Mouse (Mus musculus) hindbrain, embryonic 10.5 days (tissue): ENCODE data around the gene Pheta1. TPM values are rescaled to one million over a fixed set of nuclear protein-coding genes. Genes with fewer than 3 reads are reported as not detected.

Experiments used
- DNase-seq: peaks from one replicate; pipeline ENCODE4 v3.0.0-alpha.2; 2017; ENCODE audit warnings: low spot score
- H3K27ac ChIP-seq: fragments of 300-500 bp; sonication (generic); 2 replicates; pipeline ENCODE4 v1.5.1; 2016; ENCODE audit warnings: mild to moderate bottlenecking, moderate library complexity
- H3K27me3 ChIP-seq: fragments of 300-500 bp; sonication (generic); 2 replicates; pipeline ENCODE4 v1.6.1; 2016; ENCODE audit warnings: mild to moderate bottlenecking; ENCODE audit not compliant: poor library complexity, insufficient read depth, severe bottlenecking
- H3K36me3 ChIP-seq: fragments of 300-500 bp; sonication (generic); 2 replicates; pipeline ENCODE4 v1.6.1; 2016; ENCODE audit warnings: mild to moderate bottlenecking, moderate library complexity
- H3K4me1 ChIP-seq: fragments of 300-500 bp; sonication (generic); replicated peaks from 2 replicates; pipeline ENCODE4 v1.6.1; 2016; ENCODE audit warnings: mild to moderate bottlenecking
- H3K4me3 ChIP-seq: fragments of 300-500 bp; sonication (generic); 2 replicates; pipeline ENCODE4 v1.5.1; 2016; ENCODE audit warnings: mild to moderate bottlenecking, moderate library complexity
- H3K9me3 ChIP-seq: fragments of 300-500 bp; sonication (generic); 2 replicates; pipeline ENCODE4 v1.6.1; 2016; ENCODE audit warnings: mild to moderate bottlenecking, moderate library complexity
- WGBS: fragments of 180-500 bp; shearing (Covaris S2); methylation state at CpG from one replicate; pipeline ENCODE4 v1.1.7; 2016; 5-methylcytosine and 5-hydroxymethylcytosine counted together
- polyA plus RNA-seq: library from polyadenylated mRNA; unstranded; fragments of >200 nt; fragmentation: Nextera tagmentation; extraction: Ambion mirVana; gene quantifications from 2 replicates; pipeline ENCODE4 v1.2.1, GENCODE M21; 2016

The Pheta1 gene
- 44.8 and 54.5 TPM in 2 replicates for polyA plus RNA-seq

- no peaks in the 10 kb centered on the region for H3K9me3 ChIP-seq
- H3K36me3 ChIP-seq = peaks cover 34% of the 10 kb centered on the region
- peak within 1 kb of the TSS; percentile 81 for H3K4me3 ChIP-seq
- H3K27ac ChIP-seq = peak within 1 kb of the TSS; percentile 96
- DNase-seq = peak; percentile 96
- H3K27me3 ChIP-seq = peaks cover 29% of the 10 kb centered on the region
- under 1% methylated on average over 42 of the region's 42 CpGs for WGBS
- peaks cover 53% of the 10 kb centered on the region for H3K4me1 ChIP-seq
Observed at GRCm38 (mm10) chr5:121848743-121849142, at the start of gene Pheta1. Gene Pheta1 (plus strand): TSS chr5:121848984.

GRCm38 (mm10) chr5:121807186-121807585, 41.6 kb upstream of the Pheta1 start:
- Histone ChIP-seq H3K4me3 (no peak overlapping the region), H3K4me1 (no peaks in the 10 kb centered on the region), H3K27me3 (no peaks in the 10 kb centered on the region), H3K36me3 (peaks cover 98% of the 10 kb centered on the region), H3K9me3 (no peaks in the 10 kb centered on the region), H3K27ac (no peak overlapping the region)
- DNase-seq = no peak
- 92% methylated on average over 3 of the region's 3 CpGs for WGBS

GRCm38 (mm10) chr5:121808202-121808601, 40.6 kb upstream of the Pheta1 start:
- WGBS = 89% methylated on average over 2 of the region's 2 CpGs
- no peak for DNase-seq
- no peaks in the 10 kb centered on the region for H3K4me1 ChIP-seq
- no peaks in the 10 kb centered on the region for H3K9me3 ChIP-seq
- H3K27ac ChIP-seq = no peak overlapping the region
- H3K4me3 ChIP-seq = no peak overlapping the region
- H3K27me3 ChIP-seq = no peaks in the 10 kb centered on the region
- peaks cover 98% of the 10 kb centered on the region for H3K36me3 ChIP-seq

- no peak for DNase-seq
- Histone ChIP-seq H3K4me3 (no peak overlapping the region), H3K27me3 (no peaks in the 10 kb centered on the region), H3K27ac (no peak overlapping the region), H3K36me3 (peaks cover 96% of the 10 kb centered on the region), H3K4me1 (no peaks in the 10 kb centered on the region), H3K9me3 (no peaks in the 10 kb centered on the region)
- 90% methylated on average over 5 of the region's 5 CpGs for WGBS
Observed at GRCm38 (mm10) chr5:121809667-121810224, 39.0 kb upstream of the Pheta1 start.

GRCm38 (mm10) chr5:121810331-121811151, 38.2 kb upstream of the Pheta1 start:
- no peaks in the 10 kb centered on the region for H3K27me3 ChIP-seq
- no peaks in the 10 kb centered on the region for H3K9me3 ChIP-seq
- no peak overlapping the region for H3K27ac ChIP-seq
- H3K4me3 ChIP-seq = no peak overlapping the region
- 93% methylated on average over 17 of the region's 17 CpGs for WGBS
- H3K4me1 ChIP-seq = no peaks in the 10 kb centered on the region
- DNase-seq = no peak
- H3K36me3 ChIP-seq = peaks cover 96% of the 10 kb centered on the region

- Histone ChIP-seq H3K36me3 (peaks cover 96% of the 10 kb centered on the region), H3K4me3 (no peak overlapping the region), H3K9me3 (no peaks in the 10 kb centered on the region), H3K27ac (peak overlapping the region; percentile 5; the same call in 1 of the 2 replicates), H3K27me3 (no peaks in the 10 kb centered on the region), H3K4me1 (no peaks in the 10 kb centered on the region)
- DNase-seq = no peak
- 91% methylated on average over 5 of the region's 5 CpGs for WGBS
Observed at GRCm38 (mm10) chr5:121811485-121811931, 37.3 kb upstream of the Pheta1 start.

- H3K4me3 ChIP-seq = no peak overlapping the region
- 90% methylated on average over 7 of the region's 7 CpGs for whole genome bisulfite sequencing
- H3K36me3 ChIP-seq = peaks cover 96% of the 10 kb centered on the region
- DNase-seq = no peak
- H3K4me1 ChIP-seq = no peaks in the 10 kb centered on the region
- no peaks in the 10 kb centered on the region for H3K27me3 ChIP-seq
- no peaks in the 10 kb centered on the region for H3K9me3 ChIP-seq
- H3K27ac ChIP-seq = no peak overlapping the region
Observed at GRCm38 (mm10) chr5:121812526-121813243, 36.1 kb upstream of the Pheta1 start.

- DNase-seq = no peak
- Histone ChIP-seq H3K36me3 (peaks cover 98% of the 10 kb centered on the region), H3K4me3 (no peak overlapping the region), H3K4me1 (no peaks in the 10 kb centered on the region), H3K27me3 (no peaks in the 10 kb centered on the region), H3K9me3 (no peaks in the 10 kb centered on the region), H3K27ac (no peak overlapping the region)
- WGBS = 94% methylated on average over 10 of the region's 10 CpGs
Observed at GRCm38 (mm10) chr5:121813744-121814143, 35.0 kb upstream of the Pheta1 start.

GRCm38 (mm10) chr5:121815067-121815466, 33.7 kb upstream of the Pheta1 start:
- 72% methylated on average over 3 of the region's 3 CpGs for WGBS
- H3K4me3 ChIP-seq = no peak overlapping the region
- H3K27me3 ChIP-seq = no peaks in the 10 kb centered on the region
- H3K27ac ChIP-seq = no peak overlapping the region
- no peaks in the 10 kb centered on the region for H3K9me3 ChIP-seq
- no peaks in the 10 kb centered on the region for H3K4me1 ChIP-seq
- H3K36me3 ChIP-seq = peaks cover 98% of the 10 kb centered on the region
- peak; percentile 36 for DNase-seq

GRCm38 (mm10) chr5:121815867-121816380, 32.9 kb upstream of the Pheta1 start:
- Histone ChIP-seq H3K27ac (no peak overlapping the region), H3K4me1 (0 out of 2 replicates have a peak, but pooled peaks cover 3% of the 10 kb centered on the region), H3K36me3 (peaks cover 98% of the 10 kb centered on the region), H3K9me3 (no peaks in the 10 kb centered on the region), H3K27me3 (no peaks in the 10 kb centered on the region), H3K4me3 (no peak overlapping the region)
- 93% methylated on average over 8 of the region's 8 CpGs for WGBS
- no peak for DNase-seq

- no peak for DNase-seq
- no peaks in the 10 kb centered on the region for H3K9me3 ChIP-seq
- H3K36me3 ChIP-seq = peaks cover 95% of the 10 kb centered on the region
- H3K27me3 ChIP-seq = no peaks in the 10 kb centered on the region
- H3K4me3 ChIP-seq = no peak overlapping the region
- WGBS = 96% methylated on average over 2 of the region's 2 CpGs
- no peak overlapping the region for H3K27ac ChIP-seq
- H3K4me1 ChIP-seq = 0 out of 2 replicates have a peak, but pooled peaks cover 4% of the 10 kb centered on the region
Observed at GRCm38 (mm10) chr5:121816611-121817010, 32.2 kb upstream of the Pheta1 start.

GRCm38 (mm10) chr5:121817551-121817950, 31.2 kb upstream of the Pheta1 start:
- 89% methylated on average over 9 of the region's 9 CpGs for WGBS
- Histone ChIP-seq H3K4me1 (0 out of 2 replicates have a peak, but pooled peaks cover 4% of the 10 kb centered on the region), H3K9me3 (no peaks in the 10 kb centered on the region), H3K27ac (no peak overlapping the region), H3K4me3 (no peak overlapping the region), H3K36me3 (peaks cover 88% of the 10 kb centered on the region), H3K27me3 (no peaks in the 10 kb centered on the region)
- no peak for DNase-seq
